Mouse (Mus musculus) cerebellum, adult 9-11 months (tissue): Measurements from ENCODE around the gene Ubl3.

Experiments used
- DNase-seq: peaks from one replicate; pipeline ENCODE4 v3.0.0; 2022

Ubl3 gene

DNA sequence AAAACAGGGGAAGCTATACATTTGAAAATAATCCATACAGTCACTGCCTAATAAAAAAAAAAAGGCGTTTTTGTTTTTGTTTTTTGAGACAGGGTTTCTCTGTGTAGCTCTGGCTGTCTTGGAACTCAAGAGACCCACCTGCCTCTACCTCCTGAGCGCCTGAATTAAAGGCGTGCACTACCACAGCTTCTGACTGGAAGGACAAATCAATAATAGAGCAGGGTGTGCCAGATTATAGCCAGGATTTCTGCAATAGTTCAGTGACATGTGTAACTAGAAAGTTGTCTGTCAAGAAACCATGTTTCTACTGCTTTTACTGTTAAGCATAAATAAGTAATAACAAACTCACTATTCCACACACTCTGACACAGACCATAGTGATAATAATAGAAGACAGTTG is 30.2 kb downstream of the Ubl3 start:
- no peak for DNase-seq

DNA sequence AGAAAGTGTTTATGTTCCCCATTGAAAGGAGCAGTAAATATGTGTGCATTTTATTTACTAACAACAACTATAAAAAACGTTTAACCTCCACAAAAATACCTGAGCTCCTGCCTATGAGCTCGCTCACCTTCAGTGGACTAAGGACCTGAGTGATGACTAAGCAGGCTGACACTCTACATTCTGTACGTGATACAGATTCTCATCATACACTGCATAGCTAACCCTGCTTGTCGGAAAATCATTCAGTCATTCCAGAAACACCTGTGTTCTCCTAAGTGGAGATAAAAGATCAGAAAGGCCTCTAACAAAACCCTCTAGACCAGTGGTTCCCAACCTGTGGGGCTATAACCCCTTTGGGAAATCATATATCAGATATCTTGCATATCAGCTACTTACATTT is 35.1 kb downstream of the Ubl3 start:
- no peak for DNase-seq

DNA sequence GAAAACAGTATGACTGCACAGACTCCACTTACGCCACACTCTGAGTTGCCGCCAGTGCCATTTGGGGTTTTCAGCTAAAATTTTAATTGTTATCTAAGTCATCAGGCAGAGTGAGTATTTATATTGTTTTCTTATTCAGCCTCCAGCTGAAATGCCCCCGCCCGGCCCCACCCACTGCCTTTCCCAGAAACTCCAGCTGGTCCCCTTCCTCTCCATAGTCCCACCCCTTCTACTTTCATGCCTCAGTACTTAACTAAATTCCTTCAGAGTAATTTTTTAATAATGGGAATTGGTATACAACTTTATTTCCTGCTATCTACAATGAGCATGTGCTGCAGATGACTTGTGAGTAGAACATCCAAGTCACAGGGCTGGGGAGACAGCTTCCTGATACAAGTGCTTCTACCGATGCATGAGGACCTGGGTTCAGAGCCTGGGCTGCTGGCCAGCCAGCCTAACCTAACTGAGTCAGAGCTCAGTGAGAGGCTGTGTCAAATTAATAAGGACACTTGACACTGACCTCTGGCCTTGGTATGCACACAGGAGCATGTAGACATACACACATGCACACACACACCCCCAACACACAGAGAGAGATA is 40.4 kb downstream of the Ubl3 start:
- DNase-seq = no peak

DNA sequence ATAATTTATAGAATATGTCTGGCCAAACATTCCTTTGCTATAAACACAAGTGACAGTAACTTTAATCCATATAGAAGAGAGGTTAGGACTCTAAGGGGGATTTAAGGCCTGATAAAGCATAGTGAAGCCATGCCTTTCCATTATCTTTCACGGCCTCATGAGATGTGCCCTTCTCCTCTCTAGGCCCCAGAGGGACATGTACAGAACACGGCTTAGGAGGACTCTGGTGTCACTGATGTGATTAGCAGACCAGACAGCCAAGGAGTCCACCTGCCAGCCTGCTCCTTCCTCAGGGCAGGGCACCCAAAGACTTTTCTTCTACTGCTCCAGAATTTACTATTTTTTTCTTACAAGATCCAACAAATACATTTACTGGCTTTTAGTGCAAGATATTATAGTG is 42.3 kb downstream of the Ubl3 start:
- no peak for DNase-seq

DNA sequence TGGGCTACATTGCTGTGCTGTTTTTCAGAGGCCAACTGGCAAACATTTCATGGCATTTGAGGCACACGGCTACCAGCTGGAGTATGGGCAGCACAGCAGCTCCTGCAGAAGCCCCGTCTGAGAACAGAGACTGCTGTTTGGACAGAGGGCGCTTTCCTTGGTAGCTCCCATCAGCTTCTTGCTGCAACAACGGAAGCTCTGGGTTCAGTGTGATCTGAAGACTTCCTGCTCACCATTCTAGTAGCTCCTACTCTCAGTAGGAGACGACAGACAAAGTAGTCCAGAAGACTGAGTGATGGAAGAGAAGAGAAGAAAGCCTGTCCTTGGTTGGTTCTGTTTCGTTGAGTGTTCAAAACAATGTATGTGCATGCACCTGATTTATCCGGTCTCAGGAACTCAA is 42.9 kb downstream of the Ubl3 start:
- DNase-seq = no peak

DNA sequence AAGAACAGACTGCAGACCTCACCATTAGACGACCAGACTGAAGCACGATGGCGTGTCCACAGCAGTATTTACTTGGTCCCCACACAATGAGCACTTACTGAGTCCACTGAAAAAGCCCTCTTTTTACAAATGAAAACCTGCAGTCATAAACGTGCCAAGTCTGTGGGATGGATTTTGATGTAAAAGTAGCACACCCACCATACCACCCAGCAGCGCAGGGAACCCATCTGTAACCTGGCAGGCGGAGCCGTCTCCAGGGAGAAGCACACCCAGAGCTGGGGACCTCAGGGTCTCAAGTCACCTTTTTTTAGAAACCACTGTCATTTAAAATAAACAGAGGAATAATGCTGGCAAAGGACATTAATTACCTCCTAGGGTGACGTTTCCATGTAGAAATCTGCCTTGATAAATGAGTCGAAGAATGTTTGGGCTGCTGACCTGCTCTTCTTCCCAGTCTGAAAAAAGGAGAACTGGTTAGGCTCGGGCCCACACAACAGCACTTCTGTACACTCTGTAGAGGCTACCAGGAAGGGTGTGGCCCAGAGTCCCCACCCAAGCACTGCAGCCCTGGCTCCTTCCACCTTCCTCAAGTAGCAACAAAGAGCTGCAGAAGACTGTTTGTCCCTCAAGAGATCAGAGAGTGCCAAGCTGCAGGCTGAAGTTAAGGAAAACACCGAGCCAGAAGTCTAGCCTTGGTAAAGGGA is 43.5 kb downstream of the Ubl3 start:
- no peak for DNase-seq

DNA sequence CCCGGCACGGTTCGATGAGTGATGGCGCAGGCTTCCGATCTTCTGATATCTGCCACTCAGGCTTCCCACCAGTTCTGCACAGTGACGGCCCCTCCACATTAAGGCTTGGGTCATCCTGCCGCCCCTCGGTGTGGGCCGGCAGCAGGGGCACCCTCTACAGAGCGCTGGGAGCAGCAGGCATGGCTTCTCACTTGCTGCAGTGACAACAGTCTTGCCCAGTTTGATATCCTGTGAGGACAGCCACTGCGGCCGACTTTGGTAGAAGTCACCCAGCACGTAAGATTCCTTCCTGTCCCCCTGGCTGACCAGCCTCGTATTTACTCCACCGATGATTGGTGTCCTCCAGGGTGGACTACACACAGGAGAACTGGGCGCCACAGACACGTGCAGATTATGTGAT is 47.2 kb downstream of the Ubl3 start:
- no peak for DNase-seq

DNA sequence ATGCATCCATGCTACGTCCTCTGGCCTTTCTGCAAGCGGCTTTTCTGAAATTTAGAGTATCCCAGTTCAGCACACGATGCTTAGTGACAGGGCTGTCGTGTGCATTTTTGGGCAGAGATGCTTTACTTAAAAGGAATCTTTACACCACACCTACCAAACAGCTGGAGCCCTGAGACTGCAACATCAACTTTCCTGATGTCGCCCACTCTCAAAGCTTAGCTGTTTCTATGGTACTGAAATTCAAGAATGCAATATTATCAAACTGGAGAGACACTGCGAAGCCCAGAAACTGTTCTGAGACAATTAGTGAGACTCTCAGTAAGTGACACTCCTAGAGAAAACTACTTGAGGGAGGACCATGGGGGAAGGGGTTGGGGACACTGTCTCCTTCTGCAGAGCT is 50.4 kb downstream of the Ubl3 start:
- no peak for DNase-seq

DNA sequence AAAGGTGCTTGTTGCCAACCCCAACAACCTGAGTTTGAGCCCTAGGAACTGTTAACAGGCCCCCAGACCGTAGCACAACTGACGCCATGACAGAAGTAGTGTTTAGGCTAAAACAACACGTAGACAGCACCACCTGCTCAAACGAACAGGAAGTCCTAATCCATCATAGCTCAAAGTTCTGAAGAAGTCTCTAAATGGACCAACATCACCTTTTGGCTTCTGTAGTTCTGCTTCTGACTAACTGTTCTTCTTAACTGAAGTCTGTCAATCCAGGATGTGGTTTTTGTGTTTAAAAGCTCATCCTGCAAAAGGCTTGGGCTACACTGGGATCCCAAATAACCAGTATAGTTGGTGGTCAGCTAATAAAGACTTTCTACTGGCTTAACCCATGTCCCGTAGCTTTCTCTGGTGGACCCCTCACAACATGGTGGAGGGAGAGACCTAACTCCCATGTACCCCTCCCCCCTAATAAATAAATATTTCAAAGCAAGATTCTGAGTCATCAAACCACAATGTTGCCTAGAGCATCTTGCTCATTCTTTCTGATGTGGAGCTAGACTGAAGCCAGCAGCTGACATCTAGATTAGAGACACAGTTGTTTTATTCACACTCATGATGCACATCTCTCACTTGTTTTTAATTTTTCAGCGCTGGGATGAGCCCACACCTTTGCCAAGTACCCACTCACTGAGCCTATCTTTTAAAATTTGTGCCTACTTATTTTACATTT is 51.2 kb downstream of the Ubl3 start:
- no peak for DNase-seq

DNA sequence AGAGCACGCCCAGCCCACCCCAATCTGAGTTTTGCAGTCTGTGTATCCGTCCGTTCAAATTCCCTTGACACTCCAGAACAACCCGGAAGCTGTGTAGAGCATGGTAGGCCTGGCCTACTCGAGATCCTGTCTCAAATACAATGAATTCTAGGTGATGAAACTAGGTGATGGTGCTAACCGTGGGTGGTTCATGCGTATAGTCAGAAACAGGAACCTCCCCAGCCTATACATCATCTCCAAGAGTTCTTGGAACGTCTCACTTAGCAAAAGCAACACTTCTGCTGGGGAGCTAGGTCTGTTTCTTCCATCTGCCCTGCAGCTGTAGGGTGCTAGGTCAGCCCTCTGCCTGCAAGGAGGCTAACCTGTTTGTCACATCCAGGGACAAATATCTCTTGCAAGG is 52.1 kb downstream of the Ubl3 start:
- DNase-seq = no peak

DNA sequence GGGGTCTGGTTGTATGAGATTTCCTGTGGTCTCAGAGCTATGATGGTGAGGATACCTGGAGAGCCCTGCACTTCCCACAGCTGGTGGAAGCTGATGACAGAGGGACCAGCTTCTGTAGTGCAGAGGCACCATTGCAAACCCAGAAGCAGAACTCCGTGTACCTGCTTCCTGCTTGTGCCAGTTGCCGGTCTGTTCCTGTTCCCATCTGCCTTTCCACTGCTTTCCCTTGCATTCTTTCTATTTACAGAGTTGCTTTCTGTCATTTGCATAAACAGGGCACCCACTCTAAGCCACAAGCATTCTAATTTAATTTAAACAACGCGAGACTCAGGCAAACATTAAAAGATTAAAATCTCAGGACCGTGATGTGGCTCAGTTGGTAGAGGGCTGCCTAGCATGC is 53.0 kb downstream of the Ubl3 start:
- DNase-seq = no peak

DNA sequence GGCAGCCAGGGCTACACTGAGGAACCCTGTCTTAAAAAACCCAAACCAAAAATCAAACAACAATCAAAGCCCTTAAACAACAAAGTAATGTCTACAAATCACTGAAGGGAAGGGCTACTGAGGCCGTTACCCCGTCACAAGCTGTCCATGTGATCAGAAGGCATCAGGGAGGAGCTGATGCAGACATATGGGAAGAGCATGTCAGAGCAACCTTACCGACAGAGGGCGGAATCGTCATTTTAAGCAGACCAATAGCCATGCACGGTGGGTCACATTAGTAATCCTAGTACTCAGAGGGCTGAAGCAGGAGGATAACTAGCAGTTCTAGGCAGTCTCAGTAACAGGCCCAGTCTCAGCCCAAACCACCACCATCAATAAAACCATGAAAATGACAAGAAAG is 56.6 kb downstream of the Ubl3 start:
- DNase-seq = no peak

DNA sequence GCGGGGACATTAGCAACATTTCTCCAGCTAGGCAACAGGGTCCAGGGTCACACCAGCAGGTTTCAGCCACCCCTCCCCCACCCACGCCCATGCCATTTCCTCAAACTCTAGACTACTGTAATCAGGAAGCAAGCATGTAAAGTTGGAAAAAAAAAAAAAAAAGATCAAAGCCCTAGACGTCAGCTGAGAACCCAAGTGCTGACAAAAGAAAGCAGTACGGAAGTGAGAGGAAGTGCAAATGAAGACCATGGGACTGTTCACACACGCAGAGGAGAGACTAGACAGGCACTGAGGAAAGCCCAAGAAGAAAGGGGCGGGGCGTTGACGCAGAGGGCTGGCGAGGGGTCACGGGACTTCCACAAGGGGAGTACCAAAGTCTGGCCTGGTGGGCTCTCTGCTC is 57.4 kb downstream of the Ubl3 start:
- DNase-seq = no peak

DNA sequence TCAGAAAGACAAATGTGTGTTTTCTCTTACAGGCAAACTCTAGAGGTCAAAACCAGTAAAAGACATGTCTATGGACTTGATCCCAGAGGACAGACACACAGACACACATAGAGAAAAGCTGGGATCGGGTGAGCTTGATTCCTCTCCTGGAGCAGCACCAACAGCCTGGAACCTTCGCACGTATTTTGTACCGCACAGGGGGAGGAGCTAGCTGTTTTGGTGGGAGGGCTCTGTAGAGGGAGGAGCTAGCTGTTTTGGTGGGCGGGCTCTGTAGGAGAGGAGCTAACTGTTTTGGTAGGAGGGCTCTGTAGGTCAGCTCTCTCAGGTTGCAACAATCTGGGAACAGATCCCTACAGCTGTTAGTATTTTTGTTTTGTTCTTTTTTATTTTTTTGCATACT is 58.3 kb downstream of the Ubl3 start:
- no peak for DNase-seq

DNA sequence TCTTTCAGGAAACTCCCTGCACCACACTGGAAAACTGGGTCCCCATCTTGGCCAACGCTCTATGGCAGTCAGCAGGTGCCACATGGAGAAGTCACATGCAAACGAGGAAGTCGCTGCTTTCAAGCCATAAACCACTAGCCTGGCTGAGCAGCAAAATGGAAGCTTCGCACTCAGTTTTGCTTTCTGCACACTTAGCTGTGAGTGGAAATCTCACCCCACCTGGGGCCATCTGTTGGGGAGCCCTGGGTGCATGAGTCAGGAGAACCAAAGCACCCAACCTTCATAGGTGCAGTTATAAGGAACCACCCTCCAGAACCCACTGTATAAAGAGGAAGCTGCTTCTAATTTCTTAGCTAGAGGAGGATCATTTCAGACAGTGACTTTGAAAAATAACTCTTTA is 59.6 kb downstream of the Ubl3 start:
- DNase-seq = no peak

DNA sequence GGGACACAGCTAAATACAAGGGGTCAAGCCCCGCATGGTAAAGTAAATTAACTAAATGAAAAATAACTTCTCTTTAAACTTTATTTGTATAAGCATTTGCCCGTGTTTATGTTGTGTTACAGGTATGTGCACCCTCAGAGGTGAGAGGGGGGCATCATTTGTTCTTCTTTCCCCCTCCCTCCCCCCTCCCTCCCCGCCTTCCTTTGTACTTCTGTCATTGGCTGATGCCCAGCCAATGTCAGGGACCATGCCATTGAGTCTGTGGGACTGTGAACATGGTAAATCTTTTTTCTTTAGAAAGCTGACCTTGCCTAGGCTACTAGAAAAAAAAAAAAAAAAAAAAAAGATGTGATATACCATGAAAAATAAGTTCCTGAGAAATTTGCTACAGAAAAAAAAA is 62.2 kb downstream of the Ubl3 start:
- no peak for DNase-seq

DNA sequence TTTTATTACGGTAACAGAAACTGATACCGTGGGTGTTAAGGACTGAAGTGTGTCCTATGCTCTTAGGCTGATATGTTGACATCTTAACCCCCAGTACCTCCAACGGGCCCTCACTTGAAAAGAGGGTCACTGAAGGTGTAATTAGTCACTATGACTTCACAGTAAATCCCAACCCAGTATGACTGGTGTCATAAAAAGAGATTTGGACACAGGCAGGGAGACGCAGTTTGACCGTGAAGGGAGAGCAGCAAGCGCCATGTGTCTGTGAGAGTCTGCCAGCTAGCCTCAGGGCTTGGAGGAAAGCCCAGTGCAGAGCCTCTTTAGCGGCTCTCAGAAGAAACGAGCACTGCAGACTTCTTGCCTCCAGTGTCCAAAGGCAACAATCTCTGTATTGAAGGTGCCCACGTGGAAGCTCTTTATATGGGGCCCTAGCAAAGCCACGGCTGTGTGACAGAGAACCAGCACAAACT is 62.8 kb downstream of the Ubl3 start:
- DNase-seq = peak; percentile 91

DNA sequence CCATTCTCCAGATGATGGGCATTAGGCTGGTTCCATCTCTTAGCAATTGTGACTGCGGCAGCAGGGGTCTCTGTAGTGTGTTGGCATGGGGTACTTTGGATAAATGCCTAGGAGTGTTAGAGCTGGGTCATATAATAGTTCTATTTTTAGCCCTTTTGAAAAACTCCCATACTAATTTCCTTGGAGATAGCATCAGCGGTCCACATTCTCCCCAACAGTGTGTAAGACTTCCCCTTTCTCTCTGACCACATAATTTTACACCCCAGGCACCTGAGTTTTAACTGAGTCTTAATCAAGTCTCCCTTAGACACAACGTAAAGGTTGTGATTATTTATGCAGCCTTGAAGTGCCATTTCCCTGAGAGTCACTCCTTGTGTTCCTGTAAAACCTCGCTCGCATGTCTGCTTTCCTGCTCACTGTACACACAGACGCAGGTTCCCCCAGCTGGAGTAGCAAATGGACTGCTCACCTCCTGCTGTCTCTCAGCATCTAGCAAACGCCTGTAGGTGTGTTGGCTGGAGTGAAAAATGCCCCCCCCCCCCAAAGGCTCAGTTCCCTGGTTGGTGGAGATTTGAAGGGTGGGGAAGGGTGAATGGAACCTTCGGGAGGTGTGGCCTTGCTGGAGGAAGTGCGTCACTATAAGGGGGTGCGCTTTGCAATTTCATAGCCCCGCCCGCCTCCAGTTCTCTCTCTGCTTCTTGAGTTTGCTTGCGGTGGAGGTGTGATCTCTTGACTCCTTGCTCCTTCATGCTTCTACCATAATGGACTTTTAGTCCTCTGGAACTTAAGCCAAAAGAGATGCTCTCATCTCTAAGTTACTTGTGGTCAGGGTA is 63.5 kb downstream of the Ubl3 start:
- peak; percentile 88 for DNase-seq

DNA sequence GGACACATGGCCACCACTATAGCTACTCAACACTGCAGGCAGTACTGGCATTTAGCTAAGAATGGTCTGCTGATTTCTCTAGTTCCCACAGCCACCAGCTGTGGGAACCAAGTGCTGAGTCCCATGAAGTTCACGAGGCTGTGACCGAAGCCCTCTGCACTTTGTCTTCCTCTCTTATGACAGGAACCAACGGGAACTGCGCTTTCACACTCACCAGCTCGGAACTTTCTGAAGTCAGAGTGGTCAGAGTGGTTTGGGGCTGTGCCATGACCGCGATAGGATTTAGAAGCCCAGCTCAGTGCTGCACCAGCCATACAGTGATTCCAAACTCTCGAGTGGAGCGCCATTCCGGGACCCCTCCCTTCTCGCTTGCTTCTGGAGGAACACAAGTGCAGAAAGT is 66.4 kb downstream of the Ubl3 start:
- DNase-seq = no peak

DNA sequence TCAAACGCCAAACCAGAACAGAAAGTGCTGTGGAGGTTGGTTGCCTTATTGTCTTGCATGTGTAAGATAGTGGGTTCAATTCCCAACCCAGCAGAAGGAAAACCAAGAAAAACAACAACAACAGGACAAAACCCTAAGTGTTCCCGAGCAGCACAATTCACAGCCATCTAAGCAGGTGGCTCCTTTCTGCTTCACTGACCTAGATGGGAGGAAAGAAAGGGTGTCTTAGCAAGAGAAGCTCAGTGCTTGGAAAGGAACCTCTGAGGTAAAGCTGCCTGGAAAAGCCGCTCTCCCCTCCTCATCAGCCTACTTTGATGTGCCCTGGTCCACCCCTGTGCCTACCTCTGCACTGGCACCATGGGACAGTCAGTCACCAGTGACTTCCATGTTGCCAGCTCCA is 70.8 kb downstream of the Ubl3 start:
- DNase-seq = peak; percentile 54

DNA sequence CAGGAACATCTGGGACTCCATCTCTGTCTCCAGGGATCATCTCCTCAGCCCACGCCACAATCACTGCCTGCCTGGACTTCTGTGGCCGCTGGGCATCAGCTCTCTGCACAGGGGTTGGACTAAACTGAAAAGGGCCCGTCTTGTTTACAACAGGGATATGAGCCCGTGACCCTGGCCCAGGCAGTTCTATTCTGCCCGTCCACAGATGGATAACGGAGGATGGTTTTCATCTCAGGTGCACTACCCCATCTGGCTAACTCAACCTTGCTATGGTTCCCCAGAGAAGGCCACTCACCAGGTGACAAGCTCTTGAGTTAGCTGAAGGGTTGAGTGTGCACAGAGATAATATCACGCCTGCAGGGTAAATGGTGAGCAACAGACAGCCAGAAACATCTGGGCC is 78.2 kb downstream of the Ubl3 start:
- no peak for DNase-seq

DNA sequence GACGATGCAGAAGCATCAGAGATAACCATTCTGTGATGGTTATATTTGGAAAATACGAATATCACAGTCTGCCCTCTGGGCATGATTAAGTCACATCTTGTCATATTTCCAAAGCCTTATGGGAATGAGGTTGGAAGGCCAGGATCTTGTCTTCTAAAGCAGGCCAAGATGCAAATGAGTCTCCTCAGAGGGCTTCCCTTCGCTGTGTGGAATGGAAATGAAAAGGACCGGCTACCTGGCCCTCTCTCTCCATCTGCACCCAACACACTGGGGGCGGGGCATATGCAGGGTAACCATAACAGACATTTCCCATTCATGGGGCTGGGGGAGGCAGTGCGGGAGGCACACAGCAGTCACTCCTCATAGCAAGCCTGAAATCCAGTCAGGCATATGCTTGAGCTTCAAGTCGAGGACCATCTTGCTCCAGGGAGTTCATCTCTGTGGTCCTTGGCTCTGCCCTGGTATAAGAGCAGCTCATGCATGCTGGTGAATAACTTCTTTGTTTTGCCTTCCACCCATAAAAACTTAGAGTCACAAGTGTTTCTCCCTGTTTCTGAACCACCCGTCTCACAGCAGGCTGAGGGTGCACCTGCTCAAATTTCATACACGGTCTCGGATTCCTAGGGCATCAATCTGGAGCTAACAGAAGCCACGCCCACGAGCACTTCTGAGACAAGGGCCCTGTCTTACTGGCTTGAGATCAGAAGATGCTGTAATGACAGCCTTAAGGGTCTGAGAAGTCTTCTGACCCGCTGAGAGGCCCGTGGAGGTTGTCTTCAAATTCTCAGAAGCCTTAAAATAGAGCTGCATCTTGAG is 83.8 kb downstream of the Ubl3 start:
- DNase-seq = no peak
